Mouse (Mus musculus): ENCODE results near the gene Mogs.

The Mogs gene

DNA sequence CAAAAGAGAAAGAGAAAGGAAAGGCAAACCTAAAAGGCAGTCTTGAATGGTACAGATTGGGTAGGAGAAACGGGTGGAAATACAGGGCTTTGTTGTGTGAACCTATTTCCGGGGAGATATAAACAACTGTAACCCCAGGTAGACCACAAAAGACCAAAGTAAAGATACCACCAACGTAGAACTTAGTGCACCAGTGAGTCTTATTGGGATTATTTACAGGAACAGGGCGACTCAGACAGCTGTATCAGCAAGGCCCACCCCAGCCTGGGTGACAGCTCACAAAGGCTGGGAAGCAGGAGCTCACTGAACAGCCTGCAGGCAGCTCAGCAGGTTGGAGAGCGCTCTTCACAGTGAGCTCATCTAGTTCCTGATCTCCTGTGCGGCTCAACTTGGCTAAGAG lies 19.3 kb upstream of the Mogs start:
- in situ Hi-C loops (cut with MboI, MseI), result no loop called here

DNA sequence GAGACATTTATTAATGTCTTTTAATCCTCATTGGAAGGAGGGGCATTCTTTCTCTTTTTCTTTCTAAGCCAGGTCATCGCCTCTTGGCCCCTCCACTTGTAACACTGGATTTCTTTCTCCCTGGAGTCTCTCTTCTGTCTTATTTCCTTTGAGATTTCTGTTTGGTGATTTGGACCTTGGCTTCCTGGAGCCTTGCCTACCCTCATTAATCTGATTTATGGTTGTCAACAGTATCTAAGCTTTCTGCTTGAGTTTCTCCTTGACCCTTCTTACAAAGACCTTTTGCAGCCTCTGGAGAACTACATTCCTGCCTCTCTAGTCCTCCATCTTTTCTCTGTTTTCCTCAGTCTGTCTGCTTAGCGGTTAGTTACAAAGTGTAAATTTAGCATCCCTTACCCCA lies 16.9 kb upstream of the Mogs start:
- in situ Hi-C loops (cut with MboI, MseI), result no loop called here

DNA sequence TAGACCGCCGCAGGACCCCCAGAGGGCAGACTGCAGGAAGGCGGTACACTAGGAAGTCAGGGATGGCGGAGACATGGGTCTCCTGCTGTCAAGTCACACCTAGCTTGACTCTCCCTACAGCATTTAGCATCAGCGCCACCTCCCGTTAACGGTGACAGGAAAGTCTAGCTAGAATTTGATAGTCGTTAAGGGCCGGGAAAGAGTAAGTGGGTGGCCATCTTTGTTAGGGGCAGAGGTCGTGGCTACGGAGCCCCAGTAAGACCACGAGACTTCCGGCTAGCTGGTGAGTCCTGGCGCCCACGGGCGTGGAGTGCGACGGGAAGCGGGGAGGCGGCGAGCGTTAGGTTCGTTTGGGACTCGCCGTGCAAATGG lies 14.0 kb upstream of the Mogs start, which contains the start of the genes Ccdc142 and Gm42688:
TSS of gene Ccdc142 (plus strand) at position 286 of the 372 bp plus-strand sequence.
TSS of gene Gm42688 (plus strand) at position 302 of the 372 bp plus-strand sequence.
- in situ Hi-C loops (cut with MboI, MseI), result loop anchor here (5.0 kb wide), 1 partner anchor 179 kb away; no protein-coding TSS in a partner anchor

DNA sequence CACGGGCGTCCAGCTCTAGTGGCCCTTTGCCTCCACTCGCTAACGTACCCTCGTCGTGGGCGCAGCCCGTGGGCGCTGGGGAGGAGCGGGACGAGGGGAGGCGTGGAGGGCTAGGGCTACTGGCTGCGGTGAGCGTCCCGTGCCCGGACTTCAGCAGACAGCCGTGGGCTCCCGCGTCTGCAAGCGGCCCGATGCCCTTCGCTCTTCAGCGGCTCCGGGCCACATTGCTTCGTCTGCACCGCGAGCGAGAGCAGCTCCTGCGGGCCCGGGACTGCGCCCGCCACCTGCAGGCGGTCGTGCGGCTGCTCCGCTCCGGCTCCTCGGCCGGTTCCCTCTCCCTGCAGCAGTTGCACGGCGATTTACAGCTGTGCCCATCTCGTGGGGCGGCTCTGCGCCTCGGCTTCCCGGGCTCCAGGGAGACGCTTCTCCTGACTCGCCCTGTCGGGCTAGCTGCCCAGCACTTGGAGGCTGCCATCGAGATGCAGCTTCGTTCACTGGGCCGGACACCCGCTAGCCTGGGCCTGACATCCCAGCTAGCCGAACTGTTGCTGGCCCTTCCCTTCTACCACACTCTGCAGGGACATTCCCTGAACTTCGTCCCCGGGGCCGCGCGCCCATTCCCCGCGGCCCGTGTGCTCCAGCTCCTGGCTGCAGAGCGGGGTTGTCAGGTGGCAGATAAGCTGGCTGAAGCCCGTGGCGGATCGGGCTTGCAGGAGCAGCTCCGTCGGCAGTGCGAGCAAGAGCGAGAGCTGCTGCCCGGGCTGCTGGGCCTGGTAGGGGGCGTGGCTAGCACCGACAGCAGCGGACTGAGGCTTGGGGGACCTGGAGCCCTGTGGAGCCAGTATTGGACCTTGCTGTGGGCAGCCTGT lies 13.4 kb upstream of the Mogs start:
- in situ Hi-C loops (cut with MboI, MseI), result loop anchor here (5.0 kb wide), 1 partner anchor 180 kb away; no protein-coding TSS in a partner anchor

DNA sequence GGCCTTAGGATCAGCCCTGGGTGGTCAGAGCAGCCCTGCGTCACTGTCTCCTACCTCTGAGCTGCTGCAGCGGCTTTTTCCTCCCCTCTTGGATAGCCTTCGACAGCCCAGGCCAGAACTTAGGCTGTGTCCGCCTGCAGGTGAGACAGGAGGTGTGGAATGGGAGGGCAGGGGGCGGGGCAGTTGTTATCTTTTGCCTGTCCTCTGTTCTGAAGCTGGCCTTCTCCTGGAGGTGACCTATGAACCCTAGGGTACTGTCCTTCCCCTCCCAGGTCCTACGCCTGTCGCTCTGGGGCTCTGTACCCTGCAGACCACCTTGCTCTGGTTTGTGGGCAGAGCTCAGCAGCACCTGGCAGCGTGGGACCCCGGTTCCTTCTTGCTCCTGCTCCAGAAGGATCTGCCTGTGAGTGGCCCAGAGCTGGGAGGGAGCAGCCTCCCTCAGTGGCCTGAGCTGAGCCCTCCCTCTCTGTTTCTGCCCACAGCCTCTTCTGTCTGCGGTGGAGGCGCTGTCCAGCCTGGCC lies 12.1 kb upstream of the Mogs start:
- in situ Hi-C loops (cut with MboI, MseI), result loop anchor here (5.0 kb wide), 1 partner anchor 181 kb away; no protein-coding TSS in a partner anchor

DNA sequence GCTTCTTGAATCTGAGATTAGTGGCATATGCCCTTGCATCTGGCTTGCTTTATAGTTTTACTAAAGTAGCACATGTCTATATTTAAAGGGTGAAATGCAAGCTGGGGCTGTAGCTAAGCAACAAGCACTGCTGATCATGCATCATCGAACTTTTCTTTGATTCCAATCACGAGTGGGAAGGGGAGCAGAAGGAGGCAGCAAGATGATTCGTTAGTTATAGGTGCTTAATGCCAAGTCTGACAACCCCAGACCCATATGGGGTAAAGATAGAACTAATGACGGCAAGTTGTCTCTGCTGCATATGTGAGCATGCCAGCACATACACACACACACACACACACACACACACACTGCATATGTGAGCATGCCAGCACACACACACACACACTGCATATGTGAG lies 11.1 kb upstream of the Mogs start:
- in situ Hi-C loops (cut with MboI, MseI), result loop anchor here (5.0 kb wide), 1 partner anchor 182 kb away; no protein-coding TSS in a partner anchor

DNA sequence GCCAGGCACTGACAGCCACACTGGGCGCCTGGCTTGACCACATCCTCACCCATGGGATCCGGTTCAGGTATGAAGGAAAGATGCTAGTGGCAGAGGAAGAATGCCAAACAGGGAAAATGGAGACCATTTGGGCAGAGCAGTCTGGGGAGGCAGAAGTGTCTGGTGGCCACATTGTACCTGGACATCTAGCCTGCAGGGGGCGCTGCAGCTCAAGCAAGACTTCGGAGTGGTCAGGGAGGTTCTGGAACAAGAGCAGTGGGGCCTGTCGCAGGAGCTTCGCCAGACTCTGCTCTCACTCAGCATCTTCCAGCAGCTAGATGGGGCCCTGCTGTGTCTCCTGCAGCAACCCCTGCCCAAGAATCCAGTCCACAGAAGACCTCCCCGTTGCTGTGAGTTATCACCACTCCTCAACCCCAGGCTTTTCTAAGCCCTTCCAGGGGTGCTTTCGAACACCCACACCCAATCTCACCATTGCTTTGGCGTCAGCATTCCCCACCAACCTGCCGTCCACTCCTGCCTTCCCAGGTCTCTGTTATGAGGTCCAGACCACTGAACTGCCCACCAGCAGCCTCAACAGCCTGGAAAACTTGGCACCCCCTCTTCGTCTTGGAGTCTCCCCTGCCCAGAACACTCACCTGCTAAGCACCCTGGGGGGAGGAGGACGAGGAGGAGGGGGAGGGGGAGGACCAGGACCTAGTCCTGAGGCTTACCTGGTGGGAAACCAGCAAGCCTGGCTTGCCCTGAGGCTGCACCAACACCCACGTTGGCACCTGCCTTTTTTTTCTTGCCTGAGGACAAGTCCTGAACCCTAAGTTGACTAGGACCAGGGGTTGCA lies 7.5 kb upstream of the Mogs start:
- in situ Hi-C loops (cut with MboI, MseI), result loop anchor here (5.0 kb wide), 1 partner anchor 50 kb away; the partner anchor contains the start of genes 1700003E16Rik and Wdr54

DNA sequence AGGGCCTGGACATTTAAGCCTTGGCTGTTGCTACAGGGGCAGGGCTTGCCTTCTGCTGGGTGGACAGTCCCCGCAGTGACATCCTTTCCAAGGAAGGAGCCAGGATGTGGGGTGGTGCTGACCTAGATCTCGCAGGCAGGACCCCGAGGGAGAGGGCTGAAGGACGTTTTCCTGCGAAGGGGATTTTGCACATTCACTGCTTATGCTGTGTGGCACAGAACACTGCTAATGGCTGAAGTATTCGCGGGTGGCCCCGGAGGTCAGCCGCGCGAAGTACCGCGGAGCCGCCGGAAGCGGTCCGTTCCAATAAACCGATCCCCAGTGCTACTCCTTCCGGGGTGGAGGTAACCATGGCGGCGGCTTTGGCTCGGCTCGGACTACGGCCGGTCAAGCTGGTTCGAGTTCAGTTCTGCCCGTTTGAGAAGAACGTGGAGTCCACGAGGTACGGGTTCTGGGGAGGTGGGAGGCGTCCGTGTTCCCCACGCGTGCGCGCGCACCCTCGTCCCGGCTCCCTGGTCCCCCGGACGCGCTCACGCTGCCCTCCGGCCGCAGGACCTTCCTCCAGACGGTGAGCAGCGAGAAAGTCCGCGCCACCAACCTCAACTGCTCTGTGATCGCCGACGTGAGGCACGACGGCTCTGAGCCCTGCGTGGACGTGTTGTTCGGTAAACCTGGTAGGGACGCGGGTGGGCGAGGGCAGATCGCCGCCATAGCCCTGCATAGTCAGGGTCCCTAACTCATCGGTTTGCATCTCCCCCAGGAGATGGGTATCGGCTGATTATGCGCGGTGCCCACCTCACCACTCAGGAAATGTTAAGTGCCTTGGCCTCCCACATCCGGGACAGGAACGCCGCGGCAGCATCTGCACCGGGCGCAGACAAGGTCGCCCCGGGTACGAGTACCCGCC lies 6.3 kb upstream of the Mogs start, which contains the start of gene Mrpl53:
TSS of gene Mrpl53 (plus strand) at position 279 of the 907 bp plus-strand sequence.
- in situ Hi-C loops (cut with MboI, MseI), result loop anchor here (5.0 kb wide), 1 partner anchor 48 kb away; the partner anchor contains the start of genes 1700003E16Rik and Wdr54

DNA sequence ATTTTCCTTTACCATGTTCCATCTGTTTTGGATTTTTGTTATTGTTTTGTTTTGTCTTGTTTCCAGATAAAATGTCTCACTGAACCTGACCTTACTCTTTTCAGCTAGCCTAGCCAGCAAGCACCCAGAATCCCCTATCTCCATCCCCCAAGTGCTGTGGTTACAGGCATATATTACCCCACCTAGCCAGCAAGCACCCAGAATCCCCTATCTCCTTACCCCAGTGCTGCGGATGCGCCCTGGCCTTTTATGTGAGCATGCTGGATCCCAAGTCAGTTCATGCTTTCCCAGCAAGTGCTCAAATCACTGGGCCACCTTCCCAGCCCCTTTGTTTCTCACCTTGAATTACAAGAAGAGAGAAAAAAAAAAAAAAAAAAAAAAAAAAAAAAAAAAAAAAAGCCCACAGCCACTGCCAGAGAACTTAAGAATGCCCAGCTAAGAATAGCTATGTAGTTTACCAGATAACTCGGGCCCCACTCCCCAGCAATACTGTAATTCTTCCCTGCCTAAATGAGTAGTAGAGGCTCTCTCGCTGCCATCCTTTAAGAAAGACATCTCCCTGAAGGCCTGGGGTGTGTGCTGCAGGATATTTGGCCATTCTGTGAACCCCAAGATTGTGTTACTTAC lies 3.7 kb upstream of the Mogs start:
- in situ Hi-C loops (cut with MboI, MseI), result no loop called here

DNA sequence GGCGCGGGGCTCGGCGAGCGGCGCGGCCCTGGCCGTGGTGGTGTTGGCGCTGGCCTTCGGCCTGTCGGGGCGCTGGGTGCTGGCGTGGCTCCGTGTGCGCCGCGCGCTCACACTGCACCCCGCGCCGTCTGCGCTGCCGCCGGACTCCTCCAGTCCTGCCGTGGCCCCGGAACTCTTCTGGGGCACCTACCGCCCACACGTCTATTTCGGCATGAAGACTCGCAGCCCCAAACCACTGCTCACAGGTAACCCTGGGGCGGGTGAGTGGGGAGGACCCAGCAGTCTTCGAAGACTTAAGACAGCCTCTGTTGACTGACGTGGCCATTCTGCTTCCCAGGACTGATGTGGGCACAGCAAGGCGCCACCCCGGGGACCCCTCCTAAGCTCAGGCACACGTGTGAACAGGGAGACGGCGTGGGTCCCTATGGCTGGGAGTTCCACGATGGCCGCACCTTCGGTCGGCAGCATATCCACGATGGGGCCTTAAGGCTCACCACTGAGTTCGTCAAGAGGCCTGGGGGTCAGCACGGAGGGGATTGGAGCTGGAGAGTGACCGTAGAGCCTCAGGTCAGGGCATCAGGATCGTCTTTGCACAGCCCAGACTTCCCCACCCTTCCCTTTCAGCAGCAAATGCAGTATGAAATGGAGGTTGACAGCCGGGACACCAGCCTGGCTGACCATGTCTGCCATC lies 531 bp downstream of the Mogs start:
- in situ Hi-C loops (cut with MboI, MseI), result no loop called here

DNA sequence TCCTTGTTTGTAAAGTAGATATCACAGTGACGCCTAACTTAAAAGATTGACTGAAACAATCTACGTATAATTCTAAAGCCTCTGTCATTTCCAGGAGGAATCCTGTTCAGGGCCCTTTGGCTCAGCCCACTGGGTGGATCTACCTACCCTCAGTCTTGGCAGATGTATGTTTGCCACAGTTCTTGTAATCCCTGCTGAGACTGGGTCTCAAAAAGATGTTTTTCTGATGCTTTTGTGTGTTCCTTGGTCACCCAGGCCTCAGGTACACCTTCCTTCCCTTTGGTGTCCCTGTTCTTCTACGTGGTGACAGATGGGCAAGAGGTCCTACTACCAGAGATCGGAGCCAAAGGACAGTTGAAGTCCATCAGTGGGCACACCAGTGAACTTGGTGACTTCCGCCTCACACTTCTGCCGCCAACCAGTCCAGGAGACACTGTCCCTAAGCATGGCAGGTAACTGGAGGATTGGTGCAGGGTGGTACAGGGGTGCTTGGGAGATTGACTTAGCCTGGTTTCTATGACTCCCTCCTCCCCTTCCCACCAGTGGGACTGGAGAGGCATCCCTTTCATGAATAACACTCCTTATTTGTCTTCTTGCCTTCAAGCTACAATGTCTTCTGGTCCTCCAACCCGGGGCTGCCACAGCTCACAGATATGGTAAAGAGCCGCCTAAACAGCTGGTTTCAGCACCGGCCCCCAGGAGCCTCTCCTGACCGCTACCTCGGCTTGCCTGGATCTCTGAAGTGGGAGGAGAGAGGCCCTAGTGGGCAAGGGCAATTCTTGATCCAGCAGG lies 1.3 kb downstream of the Mogs start:
- in situ Hi-C loops (cut with MboI, MseI), result no loop called here

DNA sequence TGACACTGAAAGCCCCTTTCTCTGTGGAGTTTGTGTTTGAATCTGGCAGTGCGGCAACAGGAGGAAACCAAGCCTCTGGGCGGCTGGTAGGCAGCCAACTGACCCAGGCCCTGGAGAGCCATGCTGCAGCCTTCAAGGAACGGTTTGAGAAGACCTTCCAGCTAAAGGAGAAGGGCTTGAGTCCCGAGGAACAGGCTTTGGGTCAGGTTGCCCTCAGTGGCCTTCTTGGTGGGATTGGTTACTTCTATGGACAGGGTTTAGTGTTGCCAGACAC lies 1.8 kb downstream of the Mogs start:
- in situ Hi-C loops (cut with MboI, MseI), result no loop called here

DNA sequence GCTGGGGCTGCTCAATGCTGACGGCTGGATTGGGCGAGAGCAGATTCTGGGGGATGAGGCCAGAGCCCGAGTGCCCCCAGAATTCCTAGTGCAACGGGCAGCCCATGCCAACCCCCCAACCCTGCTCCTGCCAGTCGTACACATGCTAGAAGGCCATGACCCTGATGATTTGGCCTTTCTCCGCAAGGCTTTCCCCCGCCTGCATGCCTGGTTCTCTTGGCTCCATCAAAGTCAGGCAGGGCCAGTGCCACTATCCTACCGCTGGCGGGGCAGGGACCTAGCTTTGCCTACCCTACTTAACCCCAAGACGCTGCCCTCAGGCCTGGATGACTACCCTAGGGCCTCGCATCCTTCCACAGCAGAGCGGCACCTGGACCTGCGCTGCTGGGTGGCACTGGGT lies 2.3 kb downstream of the Mogs start:
- in situ Hi-C loops (cut with MboI, MseI), result no loop called here

DNA sequence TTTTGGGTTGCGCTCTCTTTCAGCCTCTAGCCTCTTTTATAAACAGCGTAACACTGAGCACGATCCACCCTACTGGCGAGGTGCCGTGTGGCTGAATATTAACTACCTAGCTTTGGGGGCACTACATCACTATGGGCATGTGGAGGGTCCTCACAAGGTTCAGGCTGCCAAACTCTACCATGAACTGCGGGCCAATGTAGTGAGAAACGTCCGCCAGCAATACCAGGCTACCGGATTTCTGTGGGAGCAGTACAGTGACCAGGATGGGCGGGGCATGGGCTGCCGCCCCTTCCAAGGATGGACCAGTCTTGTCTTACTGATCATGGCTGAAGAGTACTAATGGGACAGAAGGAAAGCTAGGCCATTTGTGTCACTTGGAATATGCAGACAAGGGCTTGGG lies 3.1 kb downstream of the Mogs start:
- in situ Hi-C loops (cut with MboI, MseI), result no loop called here

DNA sequence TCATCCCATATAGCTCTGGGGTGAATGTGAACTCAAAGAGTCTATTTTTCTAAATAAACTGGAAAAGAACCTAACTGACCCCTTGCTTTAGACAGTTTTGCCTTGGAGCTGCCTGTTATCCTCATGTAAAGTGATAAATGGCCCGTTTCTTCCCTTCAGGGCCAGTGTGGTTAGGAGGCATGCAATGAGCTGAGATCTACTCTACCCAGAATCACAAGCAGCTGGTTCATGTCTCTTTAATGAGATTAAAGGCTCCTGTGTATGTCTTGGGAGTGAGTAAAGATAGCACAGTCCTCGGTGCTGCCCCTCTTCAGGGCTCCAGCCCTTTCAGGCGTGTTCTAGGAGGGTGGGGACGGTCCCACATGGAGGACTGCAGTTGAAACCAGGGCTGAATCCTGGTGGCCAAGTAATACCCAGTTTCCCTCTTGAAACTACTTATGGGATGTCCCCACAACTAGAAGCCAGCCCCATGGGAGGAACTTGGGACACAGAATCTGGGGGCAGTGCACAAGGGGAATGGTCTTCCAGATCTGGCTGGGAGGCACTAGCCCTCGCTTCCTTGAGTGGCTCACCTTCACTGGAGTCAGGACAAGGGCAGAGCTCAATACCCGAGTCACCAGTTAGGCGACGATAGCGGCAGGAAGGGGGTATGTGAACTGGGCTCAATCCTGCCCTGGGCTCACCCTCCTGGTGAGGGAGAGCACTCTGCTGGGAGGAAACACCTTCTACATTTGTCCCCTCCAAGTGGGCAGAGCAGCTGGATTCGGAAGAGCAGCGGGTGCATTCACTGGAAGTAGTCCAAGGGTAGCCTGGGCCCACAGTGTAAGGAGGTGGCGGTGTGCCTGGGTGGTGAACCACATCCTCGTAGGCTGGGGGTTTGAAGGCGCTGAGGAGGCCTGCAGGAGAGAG lies 3.8 kb downstream of the Mogs start:
- in situ Hi-C loops (cut with MboI, MseI), result no loop called here

DNA sequence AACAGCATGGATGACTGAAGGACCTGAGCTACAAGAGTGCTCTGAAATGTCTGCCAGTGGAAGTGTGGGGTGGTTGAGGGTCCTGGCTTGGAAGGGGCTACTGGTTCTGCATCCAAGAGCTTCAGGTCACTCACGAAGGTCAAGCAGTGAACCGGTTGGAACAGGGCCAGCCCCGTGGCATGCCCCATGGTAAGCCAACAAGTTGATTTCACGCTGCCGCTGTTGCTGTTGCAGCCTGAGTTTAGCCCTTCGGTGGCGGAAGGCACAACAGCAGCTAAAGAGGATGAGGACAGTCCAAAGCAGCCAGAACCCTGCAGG lies 4.4 kb downstream of the Mogs start:
- in situ Hi-C loops (cut with MboI, MseI), result no loop called here

DNA sequence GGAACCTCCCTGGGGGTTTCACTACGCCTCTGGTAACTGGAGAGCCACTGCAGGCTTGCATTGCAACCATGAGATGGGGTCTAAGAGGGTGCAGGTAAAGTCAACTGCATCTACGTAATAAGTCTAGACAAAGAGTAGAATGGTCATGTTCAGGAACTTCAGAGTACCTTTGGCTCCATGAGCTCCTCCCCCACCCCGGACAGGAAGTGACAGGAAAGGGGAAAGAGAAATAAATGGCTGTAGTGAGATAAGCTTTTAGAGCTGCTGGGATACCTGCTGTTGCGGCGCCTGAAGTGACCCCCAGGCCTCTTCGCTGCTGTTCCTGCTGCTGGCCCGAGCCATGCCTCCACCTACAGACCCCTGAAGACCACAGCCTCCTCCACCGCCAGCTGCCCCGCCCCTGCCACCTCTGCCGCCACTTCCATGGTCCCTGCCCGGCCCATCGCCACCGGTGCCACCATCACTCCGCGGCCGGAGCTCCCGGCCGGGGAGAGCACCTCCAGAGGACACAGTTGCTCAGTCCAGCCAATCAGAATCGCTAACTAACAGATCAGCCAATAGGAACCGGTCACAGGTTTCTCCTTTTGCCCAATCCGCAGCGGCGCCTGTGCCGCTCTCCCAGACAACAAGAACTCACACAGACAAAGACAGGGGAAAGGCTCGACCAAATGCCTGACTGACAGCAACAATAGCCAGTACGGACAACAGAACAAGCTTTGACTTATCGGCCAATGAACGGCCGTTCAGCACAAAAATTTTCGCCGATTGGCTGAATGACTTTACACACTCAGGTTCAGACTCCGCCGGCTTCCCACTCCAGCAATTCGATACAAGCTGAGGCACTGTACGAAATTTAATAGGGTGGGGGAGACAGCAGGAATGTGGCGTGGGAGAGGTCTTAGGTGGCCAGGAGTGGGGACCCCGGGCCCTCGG lies 5.9 kb downstream of the Mogs start, which contains the start of gene Wbp1:
TSS of gene Wbp1 (minus strand) at position 630 of the 933 bp plus-strand sequence.
- in situ Hi-C loops (cut with MboI, MseI), result no loop called here

Data from T-helper 1 cell (primary cell).